Mouse (Mus musculus) embryo, embryonic 10 days (tissue): ENCODE data around the gene Zfp385b.

Experiments used
- DNase-seq: peaks from one replicate; pipeline ENCODE4 v3.0.0-alpha.2; 2015; ENCODE audit warnings: low spot score

Zfp385b gene

DNA sequence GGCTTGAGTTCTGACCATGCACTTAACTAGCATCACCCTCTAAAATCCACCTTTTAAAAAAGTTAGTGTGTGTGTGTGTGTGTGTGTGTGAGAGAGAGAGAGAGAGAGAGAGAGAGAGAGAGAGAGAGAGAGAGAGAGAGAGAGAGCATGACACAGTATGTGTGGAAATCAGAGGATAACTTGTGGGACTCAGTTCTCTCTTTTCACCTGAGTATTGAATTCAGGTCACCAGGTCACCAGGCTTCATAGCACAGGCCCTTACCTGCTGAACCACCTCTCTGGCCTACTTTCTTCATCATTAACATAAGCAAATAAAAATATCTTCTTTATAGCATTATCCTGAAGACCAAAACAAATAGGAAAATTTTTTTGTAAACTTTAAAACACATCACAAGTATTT lies at the start of gene Zfp385b:
Gene Zfp385b, minus strand, starts transcription at position 101 of the 400 bp plus-strand sequence.
- no peak for DNase-seq

DNA sequence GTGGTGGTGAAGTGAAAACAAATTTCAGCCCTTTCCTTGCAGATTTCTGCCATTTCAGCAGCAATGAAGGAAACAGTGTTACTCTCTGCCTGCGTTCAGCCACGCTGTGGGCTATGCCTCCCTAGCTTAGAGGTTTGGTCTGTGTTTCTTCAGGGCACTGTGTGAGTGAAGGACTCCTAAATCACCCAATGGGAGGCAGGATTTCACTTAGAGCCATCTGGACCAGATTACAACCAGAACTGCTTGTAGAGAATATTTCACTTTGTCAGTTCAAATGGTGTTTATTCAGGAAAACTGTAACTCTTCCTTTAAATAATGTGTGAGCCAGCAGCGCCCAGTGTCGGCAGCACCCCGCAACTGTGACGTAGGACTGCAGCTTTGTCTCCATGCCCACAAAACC lies 44.5 kb upstream of the Zfp385b start:
- DNase-seq = peak; percentile 63

DNA sequence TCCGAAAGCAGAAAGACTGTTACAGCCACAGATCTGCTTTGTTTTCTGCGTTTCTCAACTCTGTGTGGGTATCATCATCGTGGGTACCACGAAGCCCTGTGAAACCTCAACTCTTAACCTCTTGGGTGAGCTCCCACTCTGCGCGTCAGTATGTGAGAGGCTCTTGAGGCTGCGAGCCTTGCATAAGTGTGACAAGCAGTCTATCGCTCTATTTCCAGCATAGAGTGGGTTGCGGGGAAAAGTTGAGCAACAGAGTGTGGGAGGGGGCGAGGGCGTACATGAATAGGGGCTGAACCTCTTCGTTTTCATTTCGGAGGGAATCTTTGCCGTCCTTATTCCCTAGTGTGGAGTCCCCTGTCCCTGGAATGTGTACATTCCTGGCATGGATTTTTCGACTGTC lies 44.1 kb upstream of the Zfp385b start:
- DNase-seq = no peak

DNA sequence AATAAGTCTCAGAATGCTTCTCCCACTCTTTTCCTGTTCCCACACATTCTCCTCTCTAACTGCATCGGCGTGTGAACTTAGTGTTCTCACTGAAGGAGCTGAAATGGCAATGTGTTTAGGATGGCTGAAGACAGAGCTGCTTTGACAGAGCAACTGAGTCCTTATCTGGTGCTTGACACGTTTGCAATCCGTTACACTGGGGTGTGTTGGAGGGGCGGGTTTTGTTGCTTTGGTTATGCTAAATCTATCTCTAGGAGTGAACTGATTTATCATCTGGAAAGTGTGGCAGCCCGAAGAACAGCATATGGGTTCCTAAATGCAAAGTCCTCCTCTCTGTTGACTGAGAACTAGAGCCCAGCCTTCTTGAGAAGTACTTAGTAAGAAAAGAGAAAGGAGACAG lies 22.0 kb upstream of the Zfp385b start:
- no peak for DNase-seq

DNA sequence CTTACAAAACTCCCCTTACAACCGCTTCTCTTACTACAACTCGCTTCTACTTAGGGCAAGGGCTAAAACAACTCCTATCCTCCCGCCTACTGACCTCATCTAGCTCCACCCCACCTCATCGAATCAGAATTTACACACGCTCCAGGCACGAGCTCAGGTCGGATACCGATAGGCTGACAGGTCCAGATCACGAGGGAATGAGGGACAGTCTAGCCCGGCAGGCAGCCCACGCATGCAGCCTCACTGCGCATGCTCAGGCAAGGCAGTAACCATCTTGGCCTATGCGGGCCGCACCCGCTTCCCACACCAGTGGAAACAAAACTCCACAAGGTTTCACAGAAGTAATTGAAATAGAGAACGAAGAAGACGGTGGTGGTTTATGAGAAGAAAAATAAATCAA lies 20.1 kb upstream of the Zfp385b start:
- DNase-seq = no peak

DNA sequence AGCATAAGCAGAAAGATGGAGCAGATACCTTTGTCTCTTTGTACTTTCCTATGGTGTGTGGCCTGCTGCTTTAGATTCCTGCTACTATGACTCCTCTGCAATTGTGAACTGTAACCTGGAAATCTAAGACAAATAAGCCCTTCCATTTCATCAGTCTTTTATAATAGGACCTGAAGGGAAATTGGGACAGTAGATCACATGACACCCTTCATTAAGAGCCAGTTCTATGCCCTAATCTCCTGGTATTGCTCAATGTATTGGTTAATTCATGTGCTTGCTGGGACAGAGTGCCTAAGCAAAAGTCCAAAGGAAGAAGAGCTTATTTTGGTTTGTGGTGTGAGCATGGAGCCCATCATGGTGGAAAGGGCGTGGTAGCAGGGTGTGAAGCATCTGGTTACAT lies 19.2 kb upstream of the Zfp385b start:
- no peak for DNase-seq

DNA sequence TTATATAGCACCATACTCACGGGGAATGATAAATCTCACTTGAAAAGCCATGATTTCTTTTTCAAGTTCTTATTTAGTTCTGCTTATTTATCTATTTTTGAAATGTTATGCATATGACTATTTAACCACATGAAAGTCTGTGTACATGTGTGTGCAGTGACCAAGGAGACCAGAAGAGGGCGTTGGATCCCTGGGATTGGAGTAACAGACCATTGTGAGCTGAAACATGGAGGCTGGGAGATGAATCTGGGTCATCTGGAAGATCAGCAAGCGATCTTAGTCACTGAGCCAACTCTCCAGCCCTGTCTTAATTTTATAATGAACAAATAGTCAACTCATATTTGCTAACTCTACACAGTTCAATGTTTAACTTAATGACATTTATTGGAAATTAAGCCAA lies 16.3 kb upstream of the Zfp385b start:
- DNase-seq = no peak

DNA sequence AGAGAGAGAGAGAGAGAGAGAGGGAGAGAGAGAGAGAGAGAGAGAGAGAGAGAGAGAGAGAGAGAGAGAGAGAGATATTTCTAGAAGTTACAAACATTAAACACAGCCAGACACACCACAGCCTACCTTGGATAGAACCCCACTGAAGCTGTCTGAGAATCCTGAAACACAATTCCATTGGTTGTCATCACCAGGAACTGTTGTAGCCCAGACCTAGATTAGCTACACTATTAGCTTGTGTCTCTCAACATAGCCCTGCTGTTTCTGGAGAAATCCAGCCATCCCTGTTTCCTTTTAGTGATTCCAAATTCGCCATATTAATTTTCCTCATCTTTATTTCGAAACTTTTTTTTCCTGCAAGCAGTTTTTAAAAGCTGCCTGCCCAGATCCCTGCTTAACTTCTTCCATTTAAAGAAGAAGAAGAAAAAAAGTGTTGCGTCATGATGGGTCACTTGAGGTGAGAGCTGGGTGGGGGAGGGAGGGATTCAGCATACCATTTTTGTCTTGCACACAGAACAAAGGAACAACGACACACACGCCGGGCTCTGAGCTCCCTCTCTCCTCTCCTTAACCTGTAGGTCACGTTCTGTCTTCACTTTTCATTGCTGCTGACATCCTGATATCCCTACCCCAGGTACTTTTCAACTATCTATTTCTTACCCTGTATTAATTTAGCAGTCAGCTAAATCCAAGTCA lies 6.8 kb upstream of the Zfp385b start:
- DNase-seq = no peak

DNA sequence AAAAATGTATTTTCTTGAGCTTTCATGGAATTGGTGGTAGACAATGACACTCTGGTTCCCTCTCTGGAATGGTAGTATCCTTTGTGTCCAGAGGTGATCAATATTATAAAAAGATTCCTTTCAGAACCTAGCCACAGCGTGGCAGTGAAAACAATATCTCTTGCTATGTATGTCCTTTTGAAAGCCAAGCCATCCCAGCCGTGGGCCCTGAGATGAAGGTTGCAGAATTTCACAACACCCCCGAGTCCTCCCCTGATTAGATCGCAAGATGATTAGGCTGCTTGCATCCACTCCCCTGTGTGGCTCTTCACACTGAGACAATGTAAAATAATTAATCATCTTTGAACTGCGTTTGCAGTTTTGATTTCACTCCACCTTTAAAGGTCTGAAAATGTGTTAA lies 3.6 kb upstream of the Zfp385b start:
- DNase-seq = no peak

DNA sequence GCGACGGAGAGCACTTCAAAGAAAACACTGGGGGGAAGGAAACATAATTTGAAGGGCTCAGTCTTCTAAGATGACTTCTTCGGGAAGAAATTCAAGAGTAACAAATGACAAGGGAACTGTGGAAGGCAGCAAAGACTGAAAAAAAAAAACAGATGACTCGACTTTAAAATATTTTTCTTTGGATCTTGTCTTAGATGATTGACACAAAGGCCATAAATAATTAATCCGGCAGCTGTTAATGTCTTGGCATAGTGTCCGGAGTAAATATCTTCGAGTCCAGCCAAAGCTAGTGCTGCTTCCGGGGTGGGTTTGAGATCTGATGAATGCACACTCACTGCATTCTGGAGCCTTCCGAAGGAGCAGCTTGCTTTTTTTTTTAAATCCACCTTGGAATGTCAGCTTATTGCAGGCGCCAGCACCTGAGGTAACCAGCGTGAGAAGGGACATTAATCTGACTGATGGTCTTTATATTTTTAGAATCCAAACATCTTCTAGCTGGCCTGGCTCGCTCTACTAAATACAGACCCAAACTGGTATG lies 2.0 kb downstream of the Zfp385b start:
- DNase-seq = no peak

DNA sequence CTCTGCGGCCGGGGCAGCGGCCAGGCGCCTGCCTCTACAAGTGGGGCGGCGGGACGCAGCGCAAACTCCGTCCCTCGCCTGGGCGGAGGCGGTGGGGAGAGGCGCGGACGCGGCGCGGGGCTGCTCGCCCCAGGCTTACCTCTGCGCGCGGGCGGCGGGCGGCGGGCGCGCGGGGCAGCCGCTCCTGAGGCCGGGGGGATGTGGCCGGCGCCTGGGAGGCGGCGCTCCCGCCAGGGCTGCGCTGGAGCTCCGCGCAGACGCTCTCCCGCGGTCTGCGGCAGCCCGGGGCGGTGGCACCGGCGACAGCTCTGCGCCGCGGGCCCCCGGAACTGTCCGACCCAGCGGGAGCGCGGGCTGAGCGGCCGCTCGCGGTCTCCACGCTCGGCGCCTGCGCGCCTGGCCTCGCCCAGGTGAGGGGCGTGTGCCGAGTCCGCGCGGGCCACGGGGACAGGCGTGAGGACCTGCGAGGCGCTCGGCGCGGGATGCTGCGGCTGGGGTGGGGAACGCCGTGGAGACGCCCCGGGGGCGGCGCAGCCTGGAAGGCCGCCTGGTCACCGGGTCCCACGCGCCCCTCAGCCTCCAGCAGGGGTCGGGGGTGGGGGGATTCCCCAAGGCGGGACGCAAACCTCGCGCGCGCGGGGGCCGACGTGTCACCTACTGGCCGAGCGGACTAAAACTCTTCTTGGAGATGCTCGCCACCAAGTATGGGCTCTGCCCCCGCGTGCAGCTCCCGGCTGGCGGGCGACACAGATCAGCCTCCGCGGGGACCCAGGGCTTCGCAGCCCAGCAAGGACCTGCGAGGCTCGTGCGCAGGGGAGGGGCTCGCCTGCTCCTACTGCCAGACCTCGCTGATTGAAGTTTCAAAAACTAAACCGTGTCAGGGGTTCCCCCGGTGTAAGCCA lies 2.8 kb downstream of the Zfp385b start:
- peak; percentile 61 for DNase-seq

DNA sequence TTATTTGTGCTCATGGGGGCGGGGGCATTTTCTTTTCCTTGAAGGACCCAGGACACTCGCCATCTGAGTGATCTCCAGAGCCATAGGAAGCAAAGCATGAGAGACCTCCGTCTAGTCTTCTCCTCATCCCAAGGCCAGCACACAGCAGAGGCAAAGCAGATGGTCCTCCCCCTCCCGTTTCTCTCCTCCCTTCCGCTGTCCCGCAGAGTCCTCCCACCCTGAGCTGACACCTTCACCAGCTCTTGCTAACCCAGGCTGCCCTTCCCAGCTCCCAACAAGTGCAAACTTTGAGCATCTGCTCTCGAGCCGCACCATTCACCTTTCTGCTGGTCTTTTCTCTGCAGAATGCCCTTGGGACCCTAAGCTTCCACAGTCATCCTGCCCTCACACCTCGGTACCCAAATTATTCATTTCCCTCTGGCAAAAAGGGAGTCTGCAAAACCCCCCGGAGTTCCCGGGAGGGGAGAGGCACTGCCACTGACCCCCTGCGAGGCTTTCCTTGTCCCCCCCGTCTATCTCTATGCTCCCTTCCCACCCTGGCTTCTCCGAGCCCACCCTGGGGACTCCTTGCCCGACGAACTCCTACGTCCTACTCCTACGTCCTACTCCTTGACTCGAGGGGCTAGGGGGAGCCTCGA lies 3.5 kb downstream of the Zfp385b start:
- peak; percentile 23 for DNase-seq

DNA sequence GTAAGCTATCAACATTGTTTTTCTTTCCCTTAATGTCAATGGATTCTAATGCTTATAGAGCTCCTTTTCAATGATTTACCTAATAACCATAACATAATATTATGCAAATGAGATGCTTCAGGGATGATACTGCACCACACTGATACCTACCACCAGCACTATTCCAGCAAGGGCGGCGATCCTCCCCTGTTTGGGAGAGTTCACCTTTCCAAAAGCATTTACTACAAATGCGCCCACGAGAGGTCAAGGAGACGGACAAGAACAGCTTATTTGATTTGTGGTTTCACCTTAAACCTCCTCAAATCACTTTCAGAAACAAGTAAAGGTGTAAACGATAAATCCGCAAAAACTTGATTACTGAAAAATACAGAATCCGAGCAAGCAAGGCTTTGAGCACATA lies 4.5 kb downstream of the Zfp385b start:
- DNase-seq = no peak

DNA sequence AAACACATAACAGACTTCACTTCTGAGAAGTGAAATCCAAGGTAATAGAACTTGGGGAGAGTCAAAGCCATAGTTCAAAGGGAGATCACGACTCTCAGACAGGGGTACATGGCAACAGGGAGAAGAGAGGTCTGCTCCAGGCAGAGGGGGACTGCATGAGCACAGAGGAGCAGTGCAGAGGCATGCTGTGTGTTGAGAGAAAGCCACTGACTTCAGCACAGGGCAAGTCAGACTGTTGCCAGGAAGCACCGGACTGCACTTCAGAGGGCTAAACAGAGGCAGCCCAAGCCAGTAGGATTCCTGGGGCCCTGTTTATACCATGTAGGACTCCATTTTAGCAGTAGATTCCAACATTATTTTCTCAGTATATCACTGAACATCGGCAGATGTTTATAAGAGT lies 6.4 kb downstream of the Zfp385b start:
- no peak for DNase-seq

DNA sequence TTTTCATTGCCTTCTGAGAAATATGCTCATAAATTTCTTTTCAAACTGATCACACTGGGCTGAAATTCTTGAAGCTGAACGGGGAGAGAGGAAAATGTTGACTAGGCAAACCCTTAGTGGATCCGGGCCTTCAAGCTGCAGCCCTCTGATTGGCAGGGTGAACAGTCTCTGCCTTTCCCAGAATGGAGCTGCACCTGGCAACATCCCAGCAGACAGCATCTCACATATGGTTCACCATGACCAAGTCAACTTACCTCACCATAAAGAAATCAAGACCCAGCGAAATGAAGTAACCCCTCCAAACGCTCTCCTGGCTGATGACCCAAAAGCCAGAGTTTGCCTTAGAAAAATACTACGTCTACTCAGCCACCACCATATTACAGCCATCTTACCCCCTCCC lies 8.7 kb downstream of the Zfp385b start:
- no peak for DNase-seq

DNA sequence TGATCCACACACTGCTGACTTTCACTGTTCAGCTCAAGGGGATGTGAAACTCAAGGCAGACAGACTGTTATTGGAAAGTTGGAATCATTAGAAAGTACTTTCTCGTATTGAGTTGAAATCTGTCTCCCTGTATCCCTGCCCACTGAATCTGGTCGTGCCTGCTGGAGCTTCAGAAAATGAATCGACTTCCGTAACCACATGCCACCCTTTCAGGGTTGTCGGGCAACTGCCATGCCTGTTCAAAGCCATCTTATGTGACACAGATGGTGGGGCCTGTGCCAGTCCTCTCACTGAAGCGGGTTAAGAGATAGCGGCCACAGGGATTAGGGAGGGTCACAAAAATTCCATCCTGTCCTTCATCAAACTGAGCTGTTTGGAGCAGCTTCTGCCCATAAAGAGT lies 14.7 kb downstream of the Zfp385b start:
- DNase-seq = no peak

DNA sequence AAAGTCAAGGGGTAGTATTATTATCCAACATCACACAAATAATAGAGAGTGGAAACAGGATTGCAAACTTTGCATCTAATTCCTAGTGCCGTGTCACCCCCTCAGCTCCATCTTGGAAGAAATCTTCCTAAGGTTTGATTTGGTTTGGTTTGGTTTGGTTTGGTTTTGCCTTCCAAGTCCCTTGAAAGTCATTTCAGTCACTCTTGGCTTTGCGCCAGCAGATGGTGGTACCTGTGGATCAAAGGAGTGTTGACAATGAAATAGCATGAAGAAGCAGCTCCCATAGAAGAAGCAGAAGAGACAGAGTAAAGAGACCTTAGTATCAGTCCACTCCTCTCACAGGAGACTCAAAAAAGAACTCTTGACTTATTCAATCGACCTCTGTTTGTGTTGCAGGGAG lies 17.1 kb downstream of the Zfp385b start:
- DNase-seq = no peak

DNA sequence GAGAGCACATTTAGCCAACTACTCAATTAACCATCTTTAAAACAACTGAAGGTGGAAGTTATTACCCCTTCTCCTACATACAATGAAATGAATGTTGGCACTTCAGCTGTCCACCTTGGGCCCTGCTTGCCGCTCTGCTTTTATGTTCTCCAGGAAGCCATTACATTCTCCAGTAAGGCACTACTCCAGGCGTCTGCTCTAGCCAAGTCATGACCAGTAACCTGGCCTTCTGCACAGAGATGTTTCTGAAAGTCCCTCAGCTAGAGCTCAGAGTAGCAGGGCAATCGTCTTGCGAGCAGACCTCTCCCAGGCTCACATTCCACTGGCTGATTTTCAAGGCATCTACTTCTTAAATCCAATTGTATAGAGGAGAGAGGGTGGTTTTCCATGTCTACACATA lies 18.0 kb downstream of the Zfp385b start:
- no peak for DNase-seq

DNA sequence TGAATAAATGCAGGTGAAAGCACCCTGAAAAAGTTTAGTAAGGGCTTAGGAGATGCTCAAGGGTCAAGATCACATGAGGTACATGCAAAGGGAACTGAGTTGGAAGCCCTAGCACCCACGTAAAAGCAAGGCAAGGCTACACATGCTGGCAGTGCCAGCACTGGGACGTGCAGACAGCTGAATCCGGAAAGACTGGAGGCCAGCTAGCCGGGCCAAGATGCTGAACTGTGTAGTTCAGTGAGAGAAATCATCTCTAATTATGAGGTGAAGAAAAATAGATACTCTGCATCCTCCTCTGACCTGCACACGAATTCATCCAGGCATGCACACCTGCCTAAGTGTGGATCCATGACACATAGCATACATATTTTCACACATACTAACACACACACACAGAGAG lies 18.4 kb downstream of the Zfp385b start:
- DNase-seq = no peak

DNA sequence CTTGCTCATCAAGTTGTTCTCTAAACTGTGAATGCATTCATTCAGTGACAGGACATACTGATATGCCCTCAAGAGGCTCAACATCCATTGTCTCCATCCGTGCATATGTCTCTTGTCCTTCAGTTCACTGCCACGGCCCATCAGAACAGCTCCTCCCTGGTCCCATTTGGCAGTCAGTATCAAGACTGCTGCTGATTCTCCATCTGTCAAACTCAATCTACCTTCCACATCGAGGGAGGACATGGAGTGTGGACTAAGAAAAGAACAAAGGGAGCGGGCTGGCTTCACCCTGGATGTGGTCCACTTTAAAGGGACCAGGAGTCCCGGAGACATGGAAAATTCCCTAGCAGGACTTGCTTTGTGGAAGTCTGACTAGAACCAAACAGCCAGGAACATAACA lies 22.2 kb downstream of the Zfp385b start:
- DNase-seq = no peak

DNA sequence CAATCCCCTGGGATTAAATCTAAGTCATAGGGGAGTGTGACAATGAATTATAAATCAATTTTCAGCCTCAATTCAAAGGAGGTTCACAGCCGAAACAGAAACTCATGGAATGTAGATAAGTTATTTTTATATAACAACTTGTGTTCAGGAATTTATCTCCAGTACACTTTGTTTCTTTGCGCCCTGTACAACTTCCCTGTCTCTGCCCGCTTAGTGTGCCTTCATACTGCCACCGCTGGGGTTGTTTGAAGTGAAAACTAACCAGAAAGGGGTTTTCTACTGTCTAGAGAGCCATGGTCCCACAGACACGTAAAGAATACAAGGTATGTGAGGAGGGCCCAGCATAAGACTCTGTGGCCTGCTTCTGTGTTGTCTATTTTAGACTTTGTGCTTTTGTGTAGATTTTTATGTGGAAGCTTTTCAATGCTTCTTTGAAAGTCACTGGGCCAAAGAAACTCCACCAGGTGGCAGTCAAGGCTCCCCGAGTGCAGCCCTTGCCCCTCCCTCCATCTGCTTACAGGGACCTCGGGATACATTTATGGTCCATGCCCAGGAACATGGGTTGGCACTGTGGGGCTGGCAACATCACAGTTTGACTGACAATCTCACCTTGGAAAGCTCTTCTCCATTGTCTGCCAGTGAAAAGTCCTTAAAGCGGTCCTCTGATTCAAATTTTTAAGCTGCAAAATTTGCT lies 23.4 kb downstream of the Zfp385b start:
- DNase-seq = peak; percentile 51

DNA sequence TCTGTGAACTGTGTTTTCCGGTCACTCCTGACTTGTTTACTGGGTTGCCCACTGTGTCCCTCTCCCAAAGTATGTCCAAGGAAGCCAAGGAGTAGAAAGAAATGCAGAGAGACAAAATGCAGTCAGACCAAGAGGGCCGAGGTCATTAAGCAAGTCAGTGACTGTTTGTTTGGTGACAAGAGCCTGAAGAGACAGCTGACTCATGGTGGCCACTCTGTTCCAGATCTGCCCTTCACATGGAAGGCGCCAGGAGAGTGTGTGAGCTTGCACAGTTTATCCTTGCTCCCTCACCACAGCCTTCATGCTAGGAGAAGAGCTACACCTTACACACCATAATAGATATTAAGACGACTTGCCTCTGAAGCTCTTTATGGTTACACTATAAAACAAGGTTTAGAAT lies 28.6 kb downstream of the Zfp385b start:
- no peak for DNase-seq
